Comparison of ENCODE assay signal across 25 mouse cellular contexts in the genomic region with DNA sequence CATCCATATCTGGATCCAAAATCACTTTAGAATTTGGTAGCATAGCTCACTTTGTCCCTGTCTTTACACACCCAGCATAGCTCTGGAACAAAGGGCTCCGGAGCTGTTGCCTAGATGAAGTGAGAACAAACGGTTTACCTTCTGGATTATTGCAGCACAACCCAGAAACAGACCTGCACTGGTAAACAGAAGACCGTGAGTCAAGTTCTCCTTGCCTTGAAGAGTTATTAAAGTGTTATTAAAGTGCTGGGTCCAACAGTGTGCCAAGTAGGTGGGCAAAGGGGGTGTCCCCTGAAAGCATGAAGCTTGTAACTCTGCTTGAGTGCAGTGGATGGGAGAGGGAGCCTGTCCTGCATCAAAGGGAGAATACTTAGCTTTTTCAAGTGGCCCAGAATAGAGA.
DNase-seq lines count a peak whose midpoint lies in the region; ATAC-seq and TF ChIP-seq lines count a peak whose summit lies in the region.
"Had no signal": no experiment of that assay in that cellular context is flagged by ENCODE, and none has a peak within 500 bp of the region (broad histone marks: within the 10 kb centered on the region; RNA-seq: fewer than 3 reads in every experiment).

No protein-coding gene starts in this region.

- H3K27ac ChIP-seq in gastrocnemius, adult 2 months = peak overlapping the region; percentile 63
- 0 out of 2 replicates have a peak overlapping the region, but pooled peaks have one; percentile 50 for H3K27ac ChIP-seq in limb, embryonic 12.5 days
- no peak overlapping the region for H3K27ac ChIP-seq in limb, embryonic 10.5 days
- H3K27ac ChIP-seq in lung, embryonic 16.5 days (ENCODE audit: low read length) = no peak overlapping the region
- peak overlapping the region; percentile 29; the same call in 1 of the 2 replicates for H3K27ac ChIP-seq in brown adipose tissue, adult 24 weeks (replicated peaks; ENCODE audit: low read depth, low read length)
- H3K27ac ChIP-seq: embryonic facial prominence, embryonic 10.5 days; embryonic facial prominence, embryonic 12.5 days; forebrain, embryonic 13.5 days; forebrain, embryonic 15.5 days had no signal

- H3K9me3 ChIP-seq in limb, embryonic 12.5 days = no peaks in the 10 kb centered on the region
- no peaks in the 10 kb centered on the region for H3K9me3 ChIP-seq in limb, embryonic 10.5 days (replicated peaks)
- H3K9me3 ChIP-seq in lung, embryonic 16.5 days (ENCODE audit: control insufficient read depth, low read length) = no peaks in the 10 kb centered on the region
- H3K9me3 ChIP-seq: embryonic facial prominence, embryonic 10.5 days; embryonic facial prominence, embryonic 12.5 days; forebrain, embryonic 13.5 days; forebrain, embryonic 15.5 days had no signal

- no peak overlapping the region for H3K9ac ChIP-seq in limb, embryonic 12.5 days (replicated peaks)
- H3K9ac ChIP-seq in lung, embryonic 16.5 days (ENCODE audit: low read length) = no peak overlapping the region
- H3K9ac ChIP-seq: embryonic facial prominence, embryonic 12.5 days; forebrain, embryonic 13.5 days; forebrain, embryonic 15.5 days had no signal

- H3K27me3 ChIP-seq in limb, embryonic 12.5 days = no peaks in the 10 kb centered on the region
- no peaks in the 10 kb centered on the region for H3K27me3 ChIP-seq in limb, embryonic 10.5 days (ENCODE audit: low read depth, poor library complexity, severe bottlenecking)
- H3K27me3 ChIP-seq in lung, embryonic 16.5 days (ENCODE audit: control insufficient read depth, insufficient read depth, low read depth, low read length) = no peaks in the 10 kb centered on the region
- H3K27me3 ChIP-seq: CH12.LX; embryonic facial prominence, embryonic 12.5 days; forebrain, embryonic 13.5 days; forebrain, embryonic 15.5 days; Patski had no signal

- H3K4me3 ChIP-seq in gastrocnemius, adult 2 months = no peak overlapping the region
- no peak overlapping the region for H3K4me3 ChIP-seq in limb, embryonic 12.5 days (replicated peaks)
- no peak overlapping the region for H3K4me3 ChIP-seq in limb, embryonic 10.5 days
- no peak overlapping the region for H3K4me3 ChIP-seq in lung, embryonic 16.5 days (ENCODE audit: low read length)
- no peak overlapping the region for H3K4me3 ChIP-seq in brown adipose tissue, adult 24 weeks (ENCODE audit: insufficient read depth, low read depth, low read length)
- H3K4me3 ChIP-seq: embryonic facial prominence, embryonic 10.5 days; embryonic facial prominence, embryonic 12.5 days; forebrain, embryonic 13.5 days; forebrain, embryonic 15.5 days had no signal

- DNase-seq in gastrocnemius, adult 2 months = no peak
- no peak for DNase-seq in gastrocnemius, postnatal 36 days
- no peak for DNase-seq in limb, embryonic 10.5 days (ENCODE audit: low spot score)
- DNase-seq in lung, postnatal 14 days = no peak
- DNase-seq: adrenal gland, adult 8-10 months; adrenal gland, postnatal 14 days; adrenal gland, postnatal 36 days; B cell, adult 2 months; cerebellum, adult 11 months; cerebellum, adult 18-20 months; cerebellum, adult 8-10 months; cerebellum, postnatal 10 days; cerebellum, postnatal 25 days had no signal

- no peaks in the 10 kb centered on the region for H3K4me1 ChIP-seq in limb, embryonic 12.5 days (replicated peaks)
- H3K4me1 ChIP-seq in limb, embryonic 10.5 days = no peaks in the 10 kb centered on the region
- peaks cover 3% of the 10 kb centered on the region; the same call in 1 of the 2 replicates for H3K4me1 ChIP-seq in lung, embryonic 16.5 days (replicated peaks; ENCODE audit: control insufficient read depth, insufficient read depth, low read length)
- H3K4me1 ChIP-seq in brown adipose tissue, adult 24 weeks (ENCODE audit: control insufficient read depth, insufficient read depth, insufficient read length, low read length) = peaks cover 4% of the 10 kb centered on the region; the same call in 1 of the 2 replicates
- H3K4me1 ChIP-seq: embryonic facial prominence, embryonic 12.5 days; forebrain, embryonic 13.5 days; forebrain, embryonic 15.5 days had no signal

- WGBS in limb, embryonic 12.5 days = 62% methylated on average over 3 of the region's 3 CpGs
- WGBS in limb, embryonic 10.5 days = 77% methylated on average over 3 of the region's 3 CpGs
- 54% methylated on average over 3 of the region's 3 CpGs for WGBS in lung, embryonic 16.5 days

- intact Hi-C loops in gastrocnemius, adult 2 months (cut with DNase I) = no loop called here
- intact Hi-C loops in gastrocnemius, postnatal 36 days (cut with DNase I) = no loop called here

- peaks cover 77% of the 10 kb centered on the region for H3K36me3 ChIP-seq in limb, embryonic 12.5 days
- H3K36me3 ChIP-seq in limb, embryonic 10.5 days = peaks cover 100% of the 10 kb centered on the region
- H3K36me3 ChIP-seq in lung, embryonic 16.5 days (ENCODE audit: control insufficient read depth, insufficient read depth, low read length) = peaks cover 20% of the 10 kb centered on the region
- H3K36me3 ChIP-seq: embryonic facial prominence, embryonic 12.5 days; forebrain, embryonic 15.5 days; G1E had no signal

- no peak for TF ChIP-seq CTCF in gastrocnemius, adult 2 months (IDR thresholded peaks at IDR 0.05)

- H3K4me2 ChIP-seq in limb, embryonic 12.5 days = no peak overlapping the region
- H3K4me2 ChIP-seq in lung, embryonic 16.5 days (ENCODE audit: low read depth, low read length) = no peak overlapping the region
- H3K4me2 ChIP-seq: embryonic facial prominence, embryonic 12.5 days; forebrain, embryonic 13.5 days; forebrain, embryonic 15.5 days had no signal

- ATAC-seq in limb, embryonic 12.5 days (ENCODE audit: insufficient number of reproducible peaks, insufficient read depth, low FRiP score, low TSS enrichment, low read depth) = no peak
- ATAC-seq in lung, embryonic 16.5 days (ENCODE audit: low read depth) = peak; percentile 41; the same call in 1 of the 2 replicates
- ATAC-seq: activated CD4-positive, CD25-positive, alpha-beta regulatory T cell, adult 4 months; CD4-positive, CD25-positive, alpha-beta regulatory T cell, adult 4 months; forebrain, embryonic 13.5 days; forebrain, embryonic 15.5 days; Patski had no signal

Comparison
In these comparisons a context has a peak if more than half of its experiments do, and no peak if none do; other contexts are left out.
1. H3K27ac ChIP-seq: peak in gastrocnemius, adult 2 months (single experiment), limb, embryonic 12.5 days (single experiment) and brown adipose tissue, adult 24 weeks (single experiment); none in limb, embryonic 10.5 days (single experiment) and lung, embryonic 16.5 days (single experiment).